Mouse (Mus musculus) CD8-positive naive resting alpha-beta T cell, adult 2 months (primary cell): Measurements from ENCODE around the gene Klhl1.
"Not testable (repeated sequence)": the region's sequence is repeated elsewhere in the genome, so short reads cannot be mapped to it uniquely, and the experiment has no call there.

Experiments used
- DNase-seq, 2 experiments: peaks; one replicate each; pipeline ENCODE4 v3.0.0; 2022; ENCODE audit warnings: low read depth in 2 of 2, low spot score in 2 of 2

Gene Klhl1

DNA sequence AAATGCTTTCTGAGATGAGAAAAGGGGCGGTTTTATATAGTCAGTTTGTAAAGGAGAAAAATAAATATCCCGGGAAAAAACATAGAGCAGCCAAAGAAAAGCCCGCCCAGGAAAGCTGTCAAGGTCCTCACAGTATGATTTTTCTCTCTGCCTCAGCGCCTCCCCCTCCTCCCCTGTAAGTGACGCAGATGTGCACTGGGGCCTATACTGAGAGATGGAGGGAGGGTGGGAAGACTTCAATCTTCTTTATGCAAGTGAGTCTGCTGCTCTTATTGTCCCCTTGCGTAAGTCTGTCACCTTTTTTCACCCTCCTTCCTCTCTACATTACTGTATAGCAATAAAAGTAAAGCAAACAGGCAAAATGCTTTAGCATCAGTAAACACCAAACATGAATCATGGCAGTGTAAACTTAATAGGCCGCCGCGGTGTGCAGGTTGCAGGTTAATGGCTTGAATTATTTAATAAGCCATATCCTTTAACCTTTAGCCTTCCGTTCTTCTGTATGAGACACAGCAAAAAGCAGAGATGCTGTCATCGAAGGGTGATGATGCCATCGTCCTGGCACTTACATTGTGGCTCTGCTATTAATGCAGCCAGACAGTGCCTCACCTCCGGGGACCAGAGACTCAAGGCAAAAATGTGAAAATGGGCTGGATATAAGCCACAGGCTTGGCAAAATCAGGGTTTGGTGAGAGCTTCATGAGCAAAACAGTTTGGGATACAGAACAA lies at the start of gene Klhl1:
Gene Klhl1 (minus strand): TSS at position 149 of the 729 bp plus-strand sequence.
- no peak for DNase-seq

DNA sequence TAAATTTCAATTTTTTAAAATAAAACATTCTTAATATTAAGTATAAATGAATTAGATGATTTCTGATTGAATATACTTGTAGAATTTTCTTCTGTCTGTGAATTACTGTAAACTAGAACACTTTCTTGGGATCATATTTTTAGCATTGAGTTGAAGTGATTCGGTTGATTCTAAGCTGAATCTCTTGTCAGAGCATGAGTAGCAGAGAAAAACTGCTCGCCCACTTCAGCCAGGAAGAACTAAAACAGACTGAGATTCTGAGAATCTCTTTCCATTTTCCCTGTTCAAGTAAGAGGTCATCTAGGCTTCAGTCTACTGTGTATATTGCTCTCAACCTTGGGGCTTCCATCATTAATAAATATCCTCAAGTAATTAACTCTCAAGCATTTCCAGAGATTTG lies 34.8 kb upstream of the Klhl1 start:
- DNase-seq = no peak

DNA sequence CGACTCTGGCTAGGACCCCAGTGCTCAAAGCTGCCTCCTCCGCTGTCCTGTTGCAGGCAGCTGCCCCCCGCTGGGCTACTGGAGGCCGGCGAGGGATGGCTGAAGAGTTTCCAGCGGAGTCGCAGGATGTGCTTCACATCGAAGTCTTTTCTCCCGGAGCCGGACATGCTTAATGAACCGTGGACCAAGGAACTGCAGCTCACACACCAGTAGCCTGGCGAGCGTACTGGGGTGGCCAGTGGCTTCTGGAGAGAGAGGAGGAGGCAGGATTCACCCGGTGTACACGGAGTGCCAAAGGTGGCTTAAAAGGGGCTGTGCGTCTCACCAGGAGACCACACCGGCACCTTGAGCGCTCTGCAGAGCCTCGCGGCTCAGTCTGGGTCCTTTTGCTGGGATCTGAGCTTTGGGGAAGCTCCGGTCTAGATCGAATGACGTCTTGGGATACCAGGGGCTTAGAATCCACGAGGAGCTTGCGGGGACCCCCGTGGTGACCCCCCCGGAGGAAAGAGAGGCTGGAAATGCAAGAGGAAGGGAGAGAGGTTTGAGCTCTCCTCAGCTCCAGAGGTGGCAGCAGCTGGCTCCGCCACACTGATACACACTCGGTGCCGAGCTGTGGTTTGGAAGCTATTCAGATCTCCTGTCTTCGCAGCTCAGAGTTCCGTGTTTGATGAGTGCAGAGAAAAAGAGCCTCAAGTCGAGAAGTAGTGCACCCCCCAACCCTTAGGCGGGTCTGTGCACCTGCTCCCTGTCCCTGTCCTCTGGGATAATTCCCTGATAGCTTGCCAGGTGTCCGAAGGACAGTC lies 550 bp downstream of the Klhl1 start:
- DNase-seq = no peak

DNA sequence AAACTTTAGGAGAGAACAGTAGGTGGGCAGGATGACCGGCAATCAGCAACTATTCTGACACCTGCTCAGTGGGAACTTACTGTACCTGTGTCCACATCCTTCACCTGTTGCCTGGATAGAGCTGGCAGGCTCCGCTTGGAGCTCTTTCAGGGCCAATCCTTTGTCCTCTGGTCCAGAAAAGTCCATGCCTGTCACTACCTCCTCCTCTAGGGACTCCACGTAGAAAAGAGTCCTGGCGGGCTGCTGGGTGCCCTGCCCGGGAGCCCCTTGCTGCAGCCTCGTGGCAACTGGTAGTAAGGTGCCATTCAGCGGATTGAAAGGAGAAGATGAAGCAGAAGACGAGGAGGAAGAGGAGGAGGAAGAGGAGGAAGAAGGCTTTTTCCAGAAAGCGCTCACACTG lies 1.2 kb downstream of the Klhl1 start:
- no peak for DNase-seq

DNA sequence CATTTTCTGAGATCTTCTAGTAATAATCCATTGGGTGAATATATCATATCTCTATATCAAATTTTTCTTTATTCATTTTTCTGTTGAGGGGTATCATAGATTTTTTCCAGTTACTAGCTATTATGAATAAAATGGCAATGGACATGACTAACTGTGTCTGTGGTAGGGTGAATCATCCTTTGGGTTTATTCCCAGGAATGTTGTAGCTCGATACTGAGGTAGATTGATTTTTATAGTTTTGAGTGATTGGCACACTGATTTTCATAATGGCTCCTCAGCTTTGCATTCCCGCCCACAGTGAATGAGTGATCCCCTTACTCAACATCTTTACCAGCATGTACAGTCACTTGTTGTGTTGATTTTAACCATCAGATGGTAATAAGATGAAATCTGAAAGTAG lies 19.0 kb downstream of the Klhl1 start:
- DNase-seq = no peak

DNA sequence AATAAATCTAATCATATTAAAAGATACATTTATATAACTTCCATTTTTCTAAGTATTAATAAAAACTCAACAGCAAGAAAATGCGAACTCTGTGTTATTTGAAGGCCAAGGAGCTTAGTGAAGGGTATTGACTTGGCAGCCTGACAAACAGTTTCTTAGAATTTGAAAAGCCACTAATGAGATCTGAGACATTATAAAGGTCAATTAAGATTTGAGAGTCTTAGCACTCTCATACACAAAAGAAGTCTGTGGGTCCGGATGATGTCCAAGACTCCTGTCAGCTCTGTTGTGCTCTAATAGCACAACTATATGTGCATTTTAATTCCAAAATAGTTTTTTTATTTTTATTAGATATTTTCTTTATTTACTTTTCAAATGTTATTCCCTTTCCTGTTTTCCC lies 47.1 kb downstream of the Klhl1 start:
- no peak for DNase-seq

DNA sequence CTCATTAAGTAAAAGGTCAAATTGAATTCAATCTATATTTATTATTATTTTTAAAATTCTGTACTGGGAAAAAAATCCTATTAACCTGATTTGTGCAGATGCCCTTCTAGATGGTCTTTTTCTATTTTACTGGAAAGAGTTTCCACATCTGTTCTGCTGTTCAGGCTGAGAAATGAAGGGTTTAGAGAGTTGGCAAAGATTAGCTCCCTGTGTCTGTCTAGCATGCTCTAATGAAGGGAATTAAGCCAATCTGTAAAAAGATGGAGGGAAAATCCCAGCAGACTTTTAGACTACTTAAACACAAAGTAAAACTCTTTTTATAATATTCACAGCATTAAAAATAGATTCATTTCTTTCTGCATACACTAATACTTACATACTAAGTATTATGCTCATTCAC lies 47.6 kb downstream of the Klhl1 start:
- DNase-seq = no peak

DNA sequence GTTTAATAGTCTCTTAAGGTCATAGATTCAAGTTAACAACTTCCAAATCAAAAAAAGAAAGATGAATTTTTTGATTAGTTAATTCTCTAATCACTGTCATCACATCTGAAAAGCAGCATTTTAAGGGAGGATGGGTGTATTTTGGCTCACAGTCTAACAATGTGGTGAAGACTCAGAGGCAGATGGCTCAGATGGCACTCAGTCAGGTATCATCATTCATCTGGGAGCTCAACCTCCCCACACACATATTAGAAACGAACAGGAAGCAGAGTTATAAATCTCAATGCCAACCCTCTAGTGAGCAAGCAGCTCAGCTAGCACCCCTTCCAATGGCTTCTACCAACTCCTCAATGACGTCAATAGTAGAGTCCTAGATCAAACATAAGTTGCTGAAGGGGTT lies 57.1 kb downstream of the Klhl1 start:
- DNase-seq = no peak

DNA sequence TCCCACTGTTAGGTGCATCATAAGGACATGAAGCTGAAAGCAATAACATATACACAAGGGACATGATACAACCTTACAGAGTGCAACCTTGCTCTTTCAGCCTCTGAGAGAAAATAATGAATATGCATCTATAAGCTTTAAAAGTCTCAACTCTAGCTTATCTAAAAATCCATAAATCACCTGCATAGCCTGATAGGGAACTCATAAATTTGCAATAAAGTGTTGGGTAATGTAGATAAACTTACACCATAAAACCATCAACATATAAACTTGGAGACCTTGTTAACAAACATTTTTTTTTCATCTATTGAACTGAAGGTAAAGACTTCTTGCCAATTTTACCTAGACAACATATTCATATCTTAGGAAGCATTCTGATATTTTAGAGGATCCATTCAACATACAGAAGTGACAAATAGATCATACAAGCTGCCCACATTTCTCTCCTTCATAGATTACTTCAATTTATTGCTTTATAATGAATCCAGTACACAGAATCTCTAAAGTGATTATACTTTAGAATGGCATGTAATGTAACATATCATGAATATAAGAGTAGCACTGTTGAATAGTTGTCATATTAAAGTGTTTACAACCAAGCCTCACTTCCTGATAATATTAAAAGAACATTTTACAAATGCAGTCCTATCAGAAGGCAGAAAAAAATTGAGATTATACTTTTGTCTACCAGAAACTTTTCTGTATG lies 126.7 kb downstream of the Klhl1 start:
- no peak for DNase-seq

DNA sequence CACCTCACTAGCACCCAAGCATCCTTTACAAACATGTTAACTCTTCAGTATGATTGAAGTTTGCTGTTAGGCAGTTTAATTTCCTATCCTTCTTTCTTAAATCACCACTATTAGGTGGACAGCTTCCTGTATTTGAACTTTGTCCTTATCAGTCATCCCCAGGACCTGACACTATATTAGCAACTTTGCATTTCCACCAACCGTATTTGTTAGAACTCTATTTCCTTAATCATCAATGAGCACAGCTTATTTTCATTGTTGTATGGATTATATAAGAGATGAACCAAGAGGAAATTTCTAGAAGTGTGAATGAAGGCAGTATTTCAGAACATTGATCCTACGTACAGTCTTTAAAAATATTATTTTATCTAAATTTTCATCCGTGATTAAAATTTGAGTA lies 156.2 kb downstream of the Klhl1 start:
- no peak for DNase-seq

DNA sequence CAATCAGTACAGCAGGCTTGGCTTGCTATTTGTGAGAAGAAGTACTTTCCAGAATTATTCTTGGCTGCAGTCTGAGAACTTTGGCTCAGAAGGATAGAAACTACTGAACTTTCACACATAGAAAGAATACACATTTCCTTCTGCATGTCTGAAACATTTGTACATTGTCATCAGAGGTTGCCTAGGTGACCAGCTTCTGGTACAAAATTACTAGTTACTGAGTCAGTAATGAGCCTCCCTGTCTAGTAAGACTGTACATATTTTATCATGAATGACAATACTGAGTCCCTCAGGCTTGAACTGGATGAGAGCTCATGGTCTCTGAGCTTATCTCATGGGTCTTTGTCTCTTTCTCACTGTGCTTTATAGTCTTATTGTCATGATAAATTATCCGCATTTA lies 170.7 kb downstream of the Klhl1 start:
- DNase-seq = no peak

DNA sequence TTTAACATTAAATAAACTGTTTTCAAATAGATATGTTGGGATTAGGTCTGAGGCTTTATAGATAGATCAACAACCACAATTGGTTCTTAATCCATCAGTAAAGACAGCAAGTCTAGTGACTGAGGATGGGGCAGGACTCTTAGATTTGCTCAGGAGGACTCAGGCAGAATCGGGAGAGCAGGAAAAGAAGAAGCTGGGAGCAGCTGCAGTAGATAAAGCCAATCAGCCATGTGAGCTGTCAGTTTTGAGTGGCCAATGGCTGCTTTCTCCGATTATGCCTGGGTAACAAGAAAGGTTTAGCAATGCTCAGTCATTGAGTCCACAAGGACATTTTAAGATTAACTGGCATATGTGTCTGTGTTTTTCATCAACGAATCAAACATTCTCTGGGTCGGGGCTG lies 187.8 kb downstream of the Klhl1 start:
- DNase-seq = no peak

DNA sequence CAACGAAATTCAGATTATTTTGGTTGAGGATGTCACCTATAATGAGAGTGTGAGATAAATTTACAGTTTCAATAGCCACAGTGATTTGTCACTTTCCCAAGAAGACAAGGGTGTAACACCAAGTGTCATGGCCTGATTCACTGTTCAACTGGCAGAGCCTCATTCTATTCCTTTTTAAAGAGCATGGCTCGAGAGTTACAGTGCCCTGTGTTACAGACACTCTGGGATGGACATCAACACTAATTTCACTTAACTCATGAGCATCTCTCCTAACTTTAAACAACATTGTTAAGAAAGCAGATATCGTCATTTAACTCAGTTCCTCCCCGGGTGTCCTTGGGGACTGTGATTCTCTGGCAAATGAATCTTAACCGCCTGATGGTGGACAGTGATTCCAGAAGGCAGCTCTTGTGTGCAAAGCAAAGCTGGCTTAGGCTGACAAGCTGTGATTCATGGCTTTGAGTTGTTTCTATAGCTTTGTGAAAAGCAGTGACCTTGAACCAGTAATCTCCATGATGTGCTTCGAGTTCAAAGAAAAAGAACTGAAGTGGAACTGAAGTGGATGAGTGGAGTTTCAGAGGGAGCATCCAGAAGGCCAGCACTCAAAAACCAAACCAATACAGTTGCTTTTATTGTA lies 301.0 kb downstream of the Klhl1 start:
- no peak for DNase-seq

DNA sequence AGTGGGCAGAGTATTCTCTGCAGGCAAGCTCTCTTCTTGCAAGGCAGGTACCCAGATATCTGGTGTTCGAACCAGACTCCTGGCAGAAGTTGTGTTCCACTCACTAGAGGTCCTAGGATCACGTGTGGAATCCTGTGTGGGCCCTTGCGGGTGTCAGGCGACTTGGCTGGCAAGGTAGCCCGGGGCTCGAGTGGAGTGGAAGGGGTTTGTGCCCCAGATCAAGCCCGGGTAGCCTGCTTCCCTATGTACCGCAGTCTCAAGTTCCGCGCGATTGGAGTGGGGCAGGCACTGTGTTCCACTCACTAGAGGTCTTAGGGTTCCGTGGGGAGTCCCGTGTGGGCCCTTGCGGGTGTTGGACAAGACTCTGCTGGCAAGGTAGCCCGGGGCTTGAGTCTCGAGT lies 324.1 kb downstream of the Klhl1 start:
- not testable (repeated sequence) for DNase-seq

DNA sequence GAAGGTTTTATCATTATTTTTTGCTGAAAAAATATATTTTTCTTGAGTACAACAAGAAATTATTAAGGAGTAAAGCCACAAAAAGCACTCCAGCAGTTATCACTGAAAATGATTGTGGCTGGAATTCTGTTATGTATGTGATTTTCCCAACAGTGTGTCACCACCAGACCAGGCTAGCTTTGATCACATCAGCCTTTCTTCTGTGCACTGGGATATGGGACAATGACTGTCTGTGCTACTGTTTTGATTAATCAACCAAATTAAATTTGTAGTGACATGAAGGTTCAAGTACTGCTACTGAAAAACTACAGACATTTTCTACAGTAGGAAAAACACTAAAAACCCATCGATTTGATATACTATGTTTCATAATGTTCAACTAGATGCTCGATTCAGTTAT lies 344.4 kb downstream of the Klhl1 start:
- DNase-seq = no peak

DNA sequence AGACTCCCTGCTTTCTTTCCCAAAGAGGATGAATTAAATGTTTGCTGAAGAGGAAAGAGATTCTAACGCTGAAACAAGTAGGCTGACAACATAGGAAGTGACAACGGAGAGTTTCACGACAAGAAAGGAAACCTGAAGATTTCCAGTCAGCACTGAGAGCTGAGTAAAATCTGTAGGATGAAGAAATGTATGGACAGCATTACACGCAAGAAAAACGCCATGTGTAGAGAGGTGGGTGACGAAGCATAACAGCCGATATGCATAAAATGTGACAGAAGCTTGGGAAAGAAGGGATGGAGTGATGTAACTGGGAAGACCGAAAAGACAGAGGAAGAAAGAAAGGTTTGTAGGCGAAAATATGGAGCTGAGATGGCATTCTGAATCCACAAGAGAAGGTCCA lies 375.8 kb downstream of the Klhl1 start:
- DNase-seq = no peak

DNA sequence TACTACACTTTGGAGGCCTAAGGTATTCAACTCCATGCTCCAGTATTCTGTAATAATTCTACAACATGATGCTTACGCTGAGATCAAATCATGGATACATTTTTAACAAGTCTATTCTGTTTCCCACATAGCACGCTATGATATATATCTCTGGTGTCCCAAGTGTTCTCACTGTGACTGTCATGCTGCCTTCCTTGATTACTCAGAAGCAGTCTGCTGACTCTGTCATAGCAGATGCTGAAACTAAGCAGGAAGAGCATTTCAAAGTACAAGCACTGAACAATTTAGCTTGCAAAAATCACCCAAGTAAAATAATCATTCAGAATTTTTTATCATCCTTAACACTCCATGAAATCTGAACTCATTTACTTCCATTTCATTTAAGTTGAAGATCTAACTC lies 378.7 kb downstream of the Klhl1 start:
- no peak for DNase-seq

DNA sequence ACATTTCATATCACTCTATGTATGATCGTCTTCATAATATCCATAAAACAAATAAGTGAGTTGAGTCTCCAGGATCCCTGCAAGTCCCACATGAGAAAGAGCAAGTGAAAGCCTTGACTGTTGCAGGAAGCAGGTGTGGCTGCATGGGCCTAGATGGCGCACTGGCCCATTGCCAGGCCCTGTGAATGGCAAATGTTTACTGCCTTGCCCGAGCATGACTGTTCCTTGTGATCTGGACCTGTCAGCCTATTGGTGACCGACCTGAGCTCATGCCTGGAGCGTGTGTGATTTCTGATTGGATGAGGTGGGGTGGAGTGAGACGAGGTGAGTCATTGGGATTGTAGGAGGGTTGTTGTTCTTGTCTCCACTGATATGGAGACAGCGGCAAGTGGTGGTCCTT lies 411.5 kb downstream of the Klhl1 start:
- no peak for DNase-seq

DNA sequence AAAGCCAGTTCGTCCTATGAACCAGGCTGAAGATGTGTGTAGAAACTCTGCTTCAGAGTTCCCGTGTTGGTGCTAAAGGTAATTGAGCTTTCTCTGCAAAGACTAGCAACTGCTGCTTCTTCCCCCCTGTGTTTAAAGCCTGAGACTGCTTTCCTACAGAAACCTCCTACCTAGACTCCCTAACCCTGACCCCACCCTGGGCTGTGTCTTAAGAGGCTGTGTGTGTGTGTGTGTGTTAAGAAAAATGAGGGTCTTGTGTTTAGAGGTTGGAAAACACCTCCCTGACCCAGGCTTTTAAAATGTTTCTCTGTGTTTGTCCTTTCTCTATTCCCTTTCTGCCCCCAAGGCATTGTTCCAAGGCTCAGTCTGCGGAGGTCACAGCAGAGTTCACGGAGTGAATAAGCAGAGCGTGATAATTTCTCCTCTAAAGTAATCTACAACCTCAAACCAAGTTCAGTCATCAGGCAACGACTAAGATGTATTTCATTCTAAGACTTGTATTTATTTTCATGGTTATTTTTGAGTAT lies 437.2 kb downstream of the Klhl1 start:
- no peak for DNase-seq

DNA sequence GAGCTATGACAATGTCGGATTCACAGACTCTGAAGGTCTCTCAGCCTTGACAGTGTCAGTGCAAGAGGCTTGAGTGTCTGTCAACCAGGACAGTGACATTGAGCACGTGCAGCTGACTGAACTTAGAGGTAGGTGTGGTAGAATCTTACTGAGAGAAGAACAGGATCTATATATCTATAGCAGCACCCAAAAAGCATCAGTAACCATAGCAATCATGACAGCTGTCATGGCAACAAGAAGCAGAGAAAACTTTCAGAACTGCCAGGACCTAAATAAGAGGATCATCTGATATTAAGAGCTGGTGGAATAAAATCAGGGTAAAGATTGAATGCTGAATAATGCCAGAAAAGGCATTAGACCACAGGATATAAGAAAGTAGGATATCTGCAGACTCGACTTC lies 453.0 kb downstream of the Klhl1 start:
- no peak for DNase-seq
